Mouse (Mus musculus): Measurements from ENCODE around the gene Phf21a.

Phf21a gene

GRCm38 (mm10) chr2:92289335-92289734 lies 196.4 kb downstream of the Phf21a start:
- in situ Hi-C loops (cut with MboI, MseI), result no loop called here

- in situ Hi-C loops (cut with MboI, MseI), result no loop called here
Observed at GRCm38 (mm10) chr2:92291526-92291925, 198.6 kb downstream of the Phf21a start.

DNA sequence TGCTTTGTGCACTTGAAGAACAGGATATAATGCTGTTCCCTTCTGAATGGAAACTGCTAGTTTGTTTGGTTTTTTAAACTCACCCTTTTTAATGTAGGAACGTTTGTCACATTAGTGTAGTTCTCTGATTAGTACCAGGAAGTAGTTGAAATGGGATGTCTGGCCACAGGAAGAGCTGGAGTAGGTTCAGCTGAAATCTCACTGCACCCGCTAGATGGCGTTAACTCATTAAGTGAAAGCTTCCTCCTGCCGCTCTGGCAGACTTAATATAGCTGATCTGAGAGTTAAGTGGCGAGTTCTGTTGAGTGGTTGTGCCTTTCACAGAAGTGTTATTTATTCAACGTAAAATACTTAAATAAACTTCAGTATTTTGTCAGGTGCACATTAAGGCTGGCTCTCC lies 203.5 kb downstream of the Phf21a start:
- in situ Hi-C loops (cut with MboI, MseI), result no loop called here

- in situ Hi-C loops (cut with MboI, MseI), result no loop called here
Observed at GRCm38 (mm10) chr2:92299896-92300295, 207.0 kb downstream of the Phf21a start.

DNA sequence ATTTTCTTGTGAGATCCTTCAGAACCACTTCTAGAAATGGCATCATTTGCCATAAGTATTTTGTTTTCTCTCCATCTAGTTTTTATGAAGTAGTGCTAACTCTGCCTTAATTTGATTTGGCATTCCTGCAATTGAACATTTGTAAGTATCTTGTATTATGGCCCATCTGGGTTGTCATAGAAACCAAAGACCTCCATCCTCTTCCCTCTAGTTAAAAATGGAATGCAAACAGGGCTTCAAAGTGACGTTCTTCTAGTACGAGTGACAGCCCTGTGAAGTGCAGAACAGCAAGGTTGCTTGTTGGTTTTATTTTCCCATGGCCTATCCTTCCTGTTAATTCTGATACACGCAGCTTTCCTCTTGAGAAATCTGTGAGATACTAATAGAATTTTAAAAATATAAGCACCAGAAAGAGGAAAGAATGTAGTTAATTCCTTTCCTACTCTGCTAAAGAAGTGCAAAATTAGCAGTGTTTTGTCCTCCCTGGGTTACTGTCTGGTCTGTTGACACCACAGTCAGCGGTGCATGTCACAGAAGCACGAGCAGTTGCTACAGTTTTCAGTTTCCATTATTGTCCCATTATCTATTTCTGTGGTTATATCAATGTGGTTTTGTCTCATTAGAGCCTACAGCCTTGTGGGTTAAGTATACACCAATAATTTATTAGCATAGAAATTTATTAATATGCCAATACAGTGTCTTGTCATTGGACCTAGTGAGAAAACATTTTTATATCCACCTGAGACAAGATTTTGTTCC lies 209.1 kb downstream of the Phf21a start:
- in situ Hi-C loops (cut with MboI, MseI), result no loop called here

DNA sequence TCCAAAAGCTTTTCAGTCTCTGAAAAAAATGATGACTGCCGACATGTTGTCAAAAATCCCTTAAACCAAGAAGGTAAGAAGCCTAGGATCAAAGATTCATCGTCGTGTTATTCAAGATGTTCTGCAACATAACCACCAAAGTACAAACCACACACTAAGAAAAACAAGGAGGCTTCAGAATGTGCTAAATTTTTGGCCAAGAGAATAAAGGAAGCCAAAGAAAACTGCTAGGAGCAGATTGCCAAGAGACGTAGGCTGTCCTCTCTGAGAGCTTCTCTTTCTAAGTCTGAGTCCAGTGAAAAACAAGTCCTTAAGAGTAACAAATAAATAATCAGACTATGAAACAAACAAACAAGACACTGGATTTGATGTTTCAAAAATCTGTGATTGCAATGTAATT lies 219.6 kb downstream of the Phf21a start:
- in situ Hi-C loops (cut with MboI, MseI), result no loop called here

DNA sequence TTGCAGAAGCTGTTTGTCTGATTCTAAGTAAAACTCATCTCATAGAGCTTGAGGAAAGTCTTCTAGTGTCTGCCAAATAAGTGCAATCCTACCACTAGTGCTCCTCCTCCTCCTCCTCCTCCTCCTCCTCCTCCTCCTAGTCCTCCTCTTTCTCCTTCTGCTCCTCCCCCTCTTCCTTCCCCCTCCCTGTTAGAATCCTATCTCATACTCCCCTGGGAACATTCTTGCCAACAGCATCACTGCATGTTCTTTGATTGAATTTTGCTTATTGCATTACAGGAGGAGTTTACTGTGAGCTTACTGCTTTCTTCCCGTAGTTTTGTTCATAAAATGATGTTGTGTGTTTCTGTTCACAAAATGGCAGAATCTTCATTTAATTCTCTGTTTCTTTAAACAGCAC lies 221.1 kb downstream of the Phf21a start:
- in situ Hi-C loops (cut with MboI, MseI), result no loop called here

DNA sequence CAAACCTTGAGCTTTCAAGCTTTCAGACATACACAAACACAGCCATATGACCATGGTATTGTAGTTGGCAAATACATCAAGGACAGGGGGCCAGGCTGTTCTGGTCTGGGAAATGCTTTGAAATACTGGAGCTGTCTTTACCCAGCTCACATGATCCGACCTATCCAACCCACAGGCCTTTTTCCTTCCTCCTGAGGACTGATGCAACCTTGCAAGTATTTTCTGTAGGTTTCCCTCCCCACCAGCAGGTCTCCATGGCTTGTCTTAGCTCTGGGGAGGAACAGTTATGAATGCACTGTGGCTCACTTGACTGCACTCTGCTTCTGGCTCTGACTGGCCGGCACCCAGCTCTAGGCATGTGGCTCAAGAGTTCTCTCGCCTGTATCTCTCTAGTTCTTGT lies 223.7 kb downstream of the Phf21a start:
- in situ Hi-C loops (cut with MboI, MseI), result no loop called here

- in situ Hi-C loops (cut with MboI, MseI), result no loop called here
Observed at GRCm38 (mm10) chr2:92317228-92317627, 224.3 kb downstream of the Phf21a start.

DNA sequence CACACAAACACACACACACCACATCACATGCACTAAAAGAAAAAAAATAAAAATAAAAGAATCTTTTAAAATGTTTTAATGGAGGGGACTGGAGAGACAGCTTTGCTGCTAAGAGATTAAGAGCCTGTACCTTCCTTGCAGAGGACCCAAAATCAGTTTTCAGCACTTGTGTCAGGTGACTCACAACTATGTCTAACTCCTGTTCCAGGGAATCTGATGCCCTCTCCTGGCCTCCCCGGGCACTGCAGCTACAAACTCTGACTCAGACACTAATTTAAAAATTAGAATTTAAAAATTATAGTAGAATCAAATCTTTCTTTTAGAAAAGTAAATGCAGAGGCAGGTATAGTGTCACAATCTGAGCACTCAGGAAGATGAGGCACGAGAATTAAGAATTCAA lies 229.8 kb downstream of the Phf21a start:
- in situ Hi-C loops (cut with MboI, MseI), result no loop called here

DNA sequence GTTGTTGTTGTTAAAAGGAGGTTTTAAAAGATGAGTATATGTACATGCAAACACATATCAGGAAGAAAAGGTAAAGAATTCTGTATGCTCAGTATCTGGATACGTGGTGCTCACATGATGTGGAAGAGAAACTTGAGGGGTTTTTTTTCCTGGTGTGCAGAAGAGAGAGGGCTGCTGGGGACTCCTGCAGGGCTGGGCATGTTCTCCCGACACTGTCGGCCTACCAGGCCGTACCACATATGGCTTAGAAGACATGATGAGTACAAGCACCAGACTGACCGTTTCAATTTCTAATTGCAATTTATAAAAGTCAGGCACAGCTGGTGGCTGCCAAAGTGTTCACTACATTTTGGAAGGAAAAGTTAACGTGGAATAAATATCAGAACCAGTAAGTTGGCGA lies 232.8 kb downstream of the Phf21a start:
- in situ Hi-C loops (cut with MboI, MseI), result loop anchor here (5.0 kb wide), 1 partner anchor 338 kb away; no protein-coding TSS in a partner anchor

DNA sequence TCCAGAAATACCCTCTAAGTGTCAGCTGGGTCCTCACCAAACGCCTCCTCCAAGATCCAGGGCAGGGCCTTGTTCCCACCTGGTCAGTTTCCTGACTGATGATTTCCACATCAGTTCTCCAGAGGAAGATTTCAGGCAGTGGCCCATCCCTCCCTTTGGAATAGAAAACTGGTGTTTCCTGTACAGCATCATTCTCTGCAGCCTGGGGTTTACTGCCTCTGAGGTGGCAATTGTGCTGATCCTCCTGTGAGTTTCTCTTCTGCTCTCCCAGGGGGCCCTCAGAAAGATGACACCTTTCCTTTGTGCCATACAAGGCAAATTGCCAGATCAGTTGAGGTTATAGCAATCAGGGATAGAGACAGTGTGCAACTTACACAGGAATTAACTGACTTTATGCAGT lies 233.3 kb downstream of the Phf21a start:
- in situ Hi-C loops (cut with MboI, MseI), result loop anchor here (5.0 kb wide), 1 partner anchor 339 kb away; no protein-coding TSS in a partner anchor

- in situ Hi-C loops (cut with MboI, MseI), result loop anchor here (5.0 kb wide), 1 partner anchor 340 kb away; no protein-coding TSS in a partner anchor
Observed at GRCm38 (mm10) chr2:92327601-92328000, 234.7 kb downstream of the Phf21a start.

DNA sequence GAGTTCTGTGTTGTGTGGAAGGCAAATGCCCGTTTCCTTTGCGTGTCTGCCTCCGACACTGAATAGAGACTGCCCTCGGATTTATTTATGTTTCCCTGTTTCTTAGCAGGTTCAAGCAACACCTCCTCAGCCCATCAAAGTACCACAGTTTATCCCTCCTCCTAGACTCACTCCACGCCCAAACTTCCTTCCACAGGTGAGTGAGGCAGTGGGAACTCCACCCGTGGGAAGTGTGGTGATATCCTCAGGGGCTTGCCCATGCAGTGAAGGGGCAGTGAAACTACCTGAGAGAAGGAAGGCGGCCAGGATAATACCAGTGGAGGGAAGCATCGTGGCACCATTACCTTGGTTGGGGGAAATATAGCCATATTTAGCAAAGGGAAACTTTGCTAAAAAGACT lies 235.3 kb downstream of the Phf21a start:
- in situ Hi-C loops (cut with MboI, MseI), result loop anchor here (5.0 kb wide), 1 partner anchor 341 kb away; no protein-coding TSS in a partner anchor

- in situ Hi-C loops (cut with MboI, MseI), result no loop called here
Observed at GRCm38 (mm10) chr2:92330840-92331239, 237.9 kb downstream of the Phf21a start.

DNA sequence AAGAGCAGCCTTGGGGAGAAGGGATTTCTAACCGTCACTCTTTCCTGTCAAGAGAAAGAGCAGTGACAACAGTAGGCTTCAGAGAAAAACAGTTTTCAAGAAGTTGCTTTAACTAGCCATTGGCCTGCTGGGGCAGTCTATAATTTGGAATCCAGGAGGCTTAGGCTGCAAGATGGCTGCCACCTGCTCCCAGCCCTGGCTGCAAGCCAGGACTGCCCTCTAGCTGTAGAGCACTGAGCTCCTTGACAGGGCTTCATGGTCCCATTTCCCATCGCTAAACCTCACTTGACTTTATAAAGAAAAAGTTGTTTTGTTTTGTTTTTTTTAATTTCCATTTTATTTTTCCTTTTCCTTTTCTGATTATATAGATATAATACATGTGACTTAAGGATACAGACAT lies 238.5 kb downstream of the Phf21a start:
- in situ Hi-C loops (cut with MboI, MseI), result no loop called here

DNA sequence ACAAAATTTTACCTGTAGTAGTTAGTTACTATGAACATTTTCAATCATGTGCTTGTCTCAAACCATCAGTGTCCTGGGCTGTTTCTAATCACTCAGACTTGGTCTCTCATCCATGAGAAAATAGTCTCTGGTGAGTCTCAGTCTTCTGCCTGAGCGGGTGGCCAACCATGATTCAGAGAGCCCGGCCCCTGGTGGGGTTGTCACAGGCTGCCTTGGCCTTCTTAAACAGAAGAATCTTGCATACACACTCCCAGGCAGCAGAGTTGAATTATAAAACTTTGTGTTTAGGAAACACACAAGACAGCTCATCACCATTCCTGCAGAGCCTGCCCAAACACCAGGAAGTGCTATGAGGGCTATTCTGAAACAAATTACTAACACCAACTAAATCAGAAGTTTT lies 239.0 kb downstream of the Phf21a start:
- in situ Hi-C loops (cut with MboI, MseI), result no loop called here

DNA sequence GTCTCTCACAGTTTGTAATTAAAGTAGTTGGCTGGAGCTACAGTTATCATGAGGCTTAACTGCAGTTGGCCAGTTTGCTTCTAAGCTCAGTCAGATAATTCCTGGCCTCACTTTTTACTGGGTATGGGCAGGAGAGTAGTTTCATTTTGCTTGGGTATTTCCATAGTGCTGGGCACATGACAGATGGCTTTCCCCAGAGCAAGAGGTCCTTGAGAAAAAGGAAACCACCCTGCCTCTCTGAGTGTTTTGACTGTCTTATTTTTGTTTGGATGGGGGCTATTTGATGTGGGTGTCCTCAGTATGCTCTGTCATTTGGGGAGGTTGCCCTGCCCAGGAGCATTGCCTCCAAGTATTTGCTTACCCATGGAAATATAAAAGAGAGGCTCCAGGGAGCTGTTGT lies 249.5 kb downstream of the Phf21a start:
- in situ Hi-C loops (cut with MboI, MseI), result no loop called here

- in situ Hi-C loops (cut with MboI, MseI), result no loop called here
Observed at GRCm38 (mm10) chr2:92347191-92347590, 254.3 kb downstream of the Phf21a start.

DNA sequence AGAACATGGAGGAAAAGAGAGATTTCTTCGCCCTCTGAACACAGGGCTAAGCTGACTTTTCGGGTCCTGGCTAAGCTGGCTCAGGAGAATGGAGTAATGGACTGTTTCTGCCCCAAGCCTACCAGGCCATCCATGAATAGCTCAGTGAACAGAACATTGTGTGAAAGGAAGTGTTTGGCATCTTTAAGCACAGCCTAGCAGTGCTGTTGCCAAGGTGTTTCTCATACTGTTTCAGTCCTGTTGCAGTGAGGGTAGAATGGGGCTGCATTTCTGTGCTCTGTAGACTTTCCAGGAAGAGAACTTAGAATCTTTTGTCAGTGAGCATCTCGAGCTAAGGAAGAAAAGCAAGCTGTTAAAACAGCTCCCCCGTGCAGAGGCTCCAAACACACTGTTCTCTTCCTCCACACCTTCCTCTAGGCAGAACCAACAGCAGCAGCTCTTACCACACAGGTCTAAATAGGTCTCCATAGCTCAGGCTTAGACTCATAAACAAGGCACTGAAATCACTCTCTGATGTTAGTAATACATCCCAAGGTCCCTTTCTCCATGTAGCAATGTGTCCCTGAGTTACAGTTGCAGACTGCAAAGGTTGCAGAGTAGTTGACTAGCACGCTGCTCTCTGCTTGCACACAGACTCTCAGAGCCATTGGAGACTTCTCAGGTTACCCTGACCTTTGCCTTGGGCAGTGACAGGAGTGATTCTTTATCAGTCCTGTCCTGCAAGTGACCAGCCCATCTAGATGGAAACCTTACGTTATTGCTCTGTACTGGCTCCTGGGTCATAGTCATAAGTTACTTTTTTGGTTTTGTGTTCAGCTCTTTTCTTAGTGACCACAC lies 256.9 kb downstream of the Phf21a start:
- in situ Hi-C loops (cut with MboI, MseI), result no loop called here

DNA sequence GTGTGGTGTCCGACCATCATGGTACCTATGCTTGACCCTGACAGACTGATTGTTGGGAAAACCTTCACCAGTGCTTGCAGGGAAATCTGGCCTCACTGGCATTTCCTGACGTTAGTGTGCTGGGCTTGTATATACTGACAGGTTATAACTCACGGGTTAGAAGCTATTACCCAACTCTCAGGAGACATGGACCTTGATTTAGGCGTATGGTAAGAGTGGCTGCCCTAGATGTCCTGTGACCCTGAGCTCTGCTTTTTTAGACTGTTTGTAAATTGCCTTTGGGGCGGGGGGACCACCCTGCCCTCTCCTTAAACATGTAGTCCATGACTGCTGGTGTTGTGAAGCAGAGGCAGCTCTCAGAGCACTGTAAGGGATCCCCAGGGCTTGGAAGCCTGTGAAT lies 257.8 kb downstream of the Phf21a start:
- in situ Hi-C loops (cut with MboI, MseI), result no loop called here

GRCm38 (mm10) chr2:92353402-92353801 lies 260.5 kb downstream of the Phf21a start:
- in situ Hi-C loops (cut with MboI, MseI), result no loop called here

GRCm38 (mm10) chr2:92354224-92354623 lies 261.3 kb downstream of the Phf21a start:
- in situ Hi-C loops (cut with MboI, MseI), result no loop called here

All from T-helper 1 cell (primary cell).